9 mouse cellular contexts compared by ENCODE assay signal in the genomic region with DNA sequence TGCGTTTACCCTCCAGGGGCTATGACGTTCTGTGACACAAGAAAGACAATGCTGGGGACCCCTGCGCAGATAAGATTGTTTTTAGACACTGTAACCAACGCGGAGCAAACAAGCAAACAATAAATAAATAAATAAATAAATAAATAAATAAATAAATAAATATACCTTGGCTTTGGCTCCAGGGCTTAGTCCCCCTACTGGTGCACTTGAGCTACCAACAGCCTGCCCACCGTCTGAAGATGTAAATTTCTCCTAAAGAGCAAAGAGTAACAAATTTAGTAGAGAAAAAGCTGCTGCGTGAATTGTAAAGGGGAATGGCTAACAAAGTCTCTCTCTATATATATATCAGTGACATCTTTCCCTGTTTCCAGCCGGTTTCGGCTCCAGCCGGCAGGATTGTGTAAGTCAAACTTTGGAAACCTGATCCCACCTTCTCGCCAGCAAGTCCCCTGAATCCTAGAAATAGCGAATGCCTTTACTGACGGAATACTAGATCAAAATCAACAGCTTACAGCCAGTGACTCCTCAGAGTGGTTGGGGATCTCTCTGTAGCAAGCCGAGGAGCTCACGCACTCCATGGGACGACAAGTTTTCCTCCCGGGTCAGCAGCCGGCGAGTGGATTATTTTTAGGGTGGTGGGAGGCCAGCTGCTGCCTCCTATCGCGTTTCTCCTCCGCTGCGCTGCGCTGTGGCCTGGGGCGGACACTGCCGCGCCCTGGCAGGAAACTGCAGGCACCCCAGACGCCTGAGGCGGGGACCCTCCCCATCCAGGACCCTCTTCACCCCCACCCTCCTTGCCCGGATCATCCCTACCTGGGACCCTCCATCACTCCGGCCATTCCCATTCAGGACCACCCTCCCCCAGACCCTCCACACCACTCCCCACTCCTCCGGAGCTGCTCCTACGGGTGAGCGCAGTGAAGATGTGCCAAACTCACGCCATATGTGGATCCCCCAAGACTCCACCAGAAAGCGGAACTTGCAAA. TPM values are rescaled to one million over a fixed set of nuclear protein-coding genes. Genes with fewer than 3 reads are reported as not detected.
DNase-seq lines count a peak whose midpoint lies in the region; ATAC-seq and TF ChIP-seq lines count a peak whose summit lies in the region.
"Had no signal": no experiment of that assay in that cellular context is flagged by ENCODE, and none has a peak within 500 bp of the region (broad histone marks: within the 10 kb centered on the region; RNA-seq: fewer than 3 reads in every experiment).

Gene Abcc9, minus strand, starts transcription at position 664 of the 986 bp plus-strand sequence.

- H3K4me2 ChIP-seq in forebrain, embryonic 11.5 days (ENCODE audit: low read depth, low read length, severe bottlenecking) = peak within 1 kb of the TSS; percentile 67
- H3K4me2 ChIP-seq in heart, embryonic 16.5 days (ENCODE audit: low read depth, low read length) = peak within 1 kb of the TSS; percentile 75
- peak within 1 kb of the TSS; percentile 84 for H3K4me2 ChIP-seq in limb, embryonic 11.5 days (ENCODE audit: low read depth, severe bottlenecking)
- peak within 1 kb of the TSS; percentile 90 for H3K4me2 ChIP-seq in midbrain, postnatal 0 days (ENCODE audit: low read depth, low read length, poor library complexity, severe bottlenecking)

- H3K9me3 ChIP-seq in forebrain, embryonic 11.5 days (ENCODE audit: control insufficient read depth, low read length) = no peaks in the 10 kb centered on the region
- H3K9me3 ChIP-seq in heart, embryonic 16.5 days (replicated peaks; ENCODE audit: control insufficient read depth, low read length) = no peaks in the 10 kb centered on the region
- H3K9me3 ChIP-seq in limb, embryonic 11.5 days (ENCODE audit: control insufficient read depth, low read length) = no peaks in the 10 kb centered on the region
- no peaks in the 10 kb centered on the region for H3K9me3 ChIP-seq in midbrain, postnatal 0 days (ENCODE audit: low read length)

- DNase-seq in lung, adult 2 months = no peak
- DNase-seq in lung, postnatal 36 days = no peak
- peak; percentile 54 for DNase-seq in forebrain, embryonic 11.5 days (ENCODE audit: low spot score)
- peak; percentile 65 for DNase-seq in limb, embryonic 11.5 days (ENCODE audit: low spot score)
- no peak for DNase-seq in midbrain, postnatal 0 days (ENCODE audit: low spot score)
- no peak for DNase-seq in cerebellum, adult 9-11 months
- no peak for DNase-seq in cerebellum, adult 8-10 months

- no peak for TF ChIP-seq POLR2A in lung, adult 2 months (IDR thresholded peaks at IDR 0.05; ENCODE audit: borderline replicate concordance, extremely low read depth, low read depth, low read length)

- H3K36me3 ChIP-seq in forebrain, embryonic 11.5 days (ENCODE audit: control insufficient read depth, insufficient read depth, low read length) = no peaks in the 10 kb centered on the region
- no peaks in the 10 kb centered on the region for H3K36me3 ChIP-seq in heart, embryonic 16.5 days (ENCODE audit: control insufficient read depth, insufficient read depth)
- no peaks in the 10 kb centered on the region for H3K36me3 ChIP-seq in limb, embryonic 11.5 days (ENCODE audit: control insufficient read depth, insufficient read depth, low read length)
- no peaks in the 10 kb centered on the region for H3K36me3 ChIP-seq in midbrain, postnatal 0 days (ENCODE audit: insufficient read depth, low read length)

- 10% methylated on average over 36 of the region's 36 CpGs for WGBS in lung, adult 2 months
- 6% methylated on average over 36 of the region's 36 CpGs for WGBS in forebrain, embryonic 11.5 days
- 5% methylated on average over 36 of the region's 36 CpGs for WGBS in heart, embryonic 16.5 days
- 9% methylated on average over 36 of the region's 36 CpGs for WGBS in limb, embryonic 11.5 days
- WGBS in midbrain, postnatal 0 days = 7% methylated on average over 36 of the region's 36 CpGs

- ATAC-seq in forebrain, embryonic 11.5 days (replicated peaks; ENCODE audit: low FRiP score) = peak; percentile 71
- ATAC-seq in heart, embryonic 16.5 days (replicated peaks; ENCODE audit: extremely low read depth, insufficient read depth, low FRiP score) = peak; percentile 73
- ATAC-seq in limb, embryonic 11.5 days (ENCODE audit: insufficient number of reproducible peaks, low FRiP score, low TSS enrichment, low read depth) = peak; percentile 71
- peak; percentile 49; the same call in 1 of the 2 replicates for ATAC-seq in midbrain, postnatal 0 days (ENCODE audit: low FRiP score)

- H3K4me3 ChIP-seq in lung, adult 2 months (replicated peaks; ENCODE audit: extremely low read depth, low read depth, low read length) = peak within 1 kb of the TSS; percentile 16
- H3K4me3 ChIP-seq in forebrain, embryonic 11.5 days (ENCODE audit: low read depth, low read length) = peak within 1 kb of the TSS; percentile 34
- H3K4me3 ChIP-seq in heart, embryonic 16.5 days (ENCODE audit: low read length) = peak within 1 kb of the TSS; percentile 64
- H3K4me3 ChIP-seq in limb, embryonic 11.5 days (ENCODE audit: low read depth, low read length) = peak within 1 kb of the TSS; percentile 36
- H3K4me3 ChIP-seq in midbrain, postnatal 0 days (ENCODE audit: low read depth, low read length) = peak within 1 kb of the TSS; percentile 39
- H3K4me3 ChIP-seq: erythroblast, embryonic 14.5 days had no signal

- no peak for TF ChIP-seq CTCF in lung, adult 2 months (IDR thresholded peaks at IDR 0.05; ENCODE audit: insufficient read depth, low read length)
- peak; percentile 41 for TF ChIP-seq CTCF in midbrain, postnatal 0 days (IDR thresholded peaks at IDR 0.05)

- H3K4me1 ChIP-seq in lung, adult 2 months (ENCODE audit: control insufficient read depth, insufficient read depth, low read length) = no peaks in the 10 kb centered on the region
- H3K4me1 ChIP-seq in forebrain, embryonic 11.5 days (replicated peaks; ENCODE audit: control insufficient read depth, insufficient read depth, low read length) = no peaks in the 10 kb centered on the region
- peaks cover 24% of the 10 kb centered on the region for H3K4me1 ChIP-seq in heart, embryonic 16.5 days (ENCODE audit: control insufficient read depth, insufficient read depth, low read length)
- H3K4me1 ChIP-seq in limb, embryonic 11.5 days (ENCODE audit: control insufficient read depth, insufficient read depth, low read length) = no peaks in the 10 kb centered on the region
- H3K4me1 ChIP-seq in midbrain, postnatal 0 days (ENCODE audit: insufficient read depth, low read length) = no peaks in the 10 kb centered on the region; the same call in 1 of the 2 replicates

- no peak within 1 kb of the TSS for H3K27ac ChIP-seq in forebrain, embryonic 11.5 days (ENCODE audit: low read depth, low read length)
- H3K27ac ChIP-seq in heart, embryonic 16.5 days (ENCODE audit: low read length) = peak within 1 kb of the TSS; percentile 91
- no peak within 1 kb of the TSS for H3K27ac ChIP-seq in limb, embryonic 11.5 days (replicated peaks; ENCODE audit: low read depth, low read length)
- H3K27ac ChIP-seq in midbrain, postnatal 0 days (ENCODE audit: low read depth, low read length) = no peak within 1 kb of the TSS

- H3K9ac ChIP-seq in forebrain, embryonic 11.5 days (ENCODE audit: low read length) = peak within 1 kb of the TSS; percentile 27; the same call in 1 of the 2 replicates
- H3K9ac ChIP-seq in heart, embryonic 16.5 days (ENCODE audit: low read length) = peak within 1 kb of the TSS; percentile 77
- peak within 1 kb of the TSS; percentile 55 for H3K9ac ChIP-seq in limb, embryonic 11.5 days (ENCODE audit: low read length)
- peak within 1 kb of the TSS; percentile 44; the same call in 1 of the 2 replicates for H3K9ac ChIP-seq in midbrain, postnatal 0 days (replicated peaks; ENCODE audit: low read length, poor library complexity, severe bottlenecking)

- H3K27me3 ChIP-seq in forebrain, embryonic 11.5 days (ENCODE audit: control insufficient read depth, insufficient read depth, low read length) = no peaks in the 10 kb centered on the region
- no peaks in the 10 kb centered on the region for H3K27me3 ChIP-seq in heart, embryonic 16.5 days (ENCODE audit: control insufficient read depth, insufficient read depth, low read length)
- peaks cover 2% of the 10 kb centered on the region; the same call in 1 of the 2 replicates for H3K27me3 ChIP-seq in limb, embryonic 11.5 days (ENCODE audit: control insufficient read depth, insufficient read depth, low read length)
- H3K27me3 ChIP-seq in midbrain, postnatal 0 days (ENCODE audit: insufficient read depth, low read length) = no peaks in the 10 kb centered on the region

RNA-seq across cellular contexts. Expression of gene Abcc9, which starts in this region (rescaled TPM):
- 2.4 and 4.5 TPM in 2 replicates for polyA plus RNA-seq in lung, adult 2 months (2012; rRNA removed)
- 1.6 TPM in 2 replicates for polyA plus RNA-seq in forebrain, embryonic 11.5 days (2014; fragmentation: Nextera tagmentation; extraction: Ambion mirVana)
- 16.3 and 16.7 TPM in 2 replicates for polyA plus RNA-seq in heart, embryonic 16.5 days (2015; fragmentation: Nextera tagmentation; extraction: Ambion mirVana)
- 0.47 and 0.77 TPM in 2 replicates for polyA plus RNA-seq in limb, embryonic 11.5 days (2014; fragmentation: Nextera tagmentation; extraction: Ambion mirVana)
- total RNA-seq in midbrain, postnatal 0 days (2014; rRNA removed) = 9.7 and 10.7 TPM in 2 replicates
- polyA plus RNA-seq in midbrain, postnatal 0 days (2015; fragmentation: Nextera tagmentation; extraction: Ambion mirVana) = 1.9 and 2.3 TPM in 2 replicates
- polyA plus RNA-seq: erythroblast, embryonic 14.5 days had no signal

Comparison
In these comparisons a context has a peak if more than half of its experiments do, and no peak if none do; other contexts are left out.
1. Peak in DNase-seq, ATAC-seq, H3K4me3 ChIP-seq, H3K9ac ChIP-seq and H3K4me2 ChIP-seq in limb, embryonic 11.5 days; RNA of the gene not detected or under 1 TPM.
2. H3K9ac ChIP-seq: peak in every context shown above with its lines; median percentile 77 in heart, embryonic 16.5 days; 55 in limb, embryonic 11.5 days; 44 in midbrain, postnatal 0 days; 27 in forebrain, embryonic 11.5 days.